Mouse (Mus musculus) myocyte (in vitro differentiated cells): ENCODE data around the gene Churc1.

Experiments used
- CEBPB ChIP-seq: IDR thresholded peaks from 2 replicates; pipeline ENCODE4 v1.6.1; 2011; ENCODE audit warnings: mild to moderate bottlenecking, moderate library complexity; ENCODE audit not compliant: poor library complexity, insufficient read depth, severe bottlenecking
- E2F4 ChIP-seq: IDR thresholded peaks from one replicate; pipeline ENCODE4 v1.6.1; 2011; ENCODE audit warnings: mild to moderate bottlenecking, control low read depth, moderate library complexity; ENCODE audit not compliant: insufficient read depth
- MAX ChIP-seq: IDR thresholded peaks from one replicate; pipeline ENCODE4 v1.6.1; 2011; ENCODE audit warnings: low read depth, mild to moderate bottlenecking, control low read depth
- MYOD1 ChIP-seq, 3 experiments: IDR thresholded peaks; one replicate each; pipeline ENCODE4 v1.6.1; 2011; ENCODE audit warnings: control low read depth in 2 of 3, low read depth in 2 of 3, mild to moderate bottlenecking in 2 of 3, moderate library complexity in 1 of 3; ENCODE audit not compliant: insufficient read length in 2 of 3, control insufficient read depth in 1 of 3
- MYOG ChIP-seq, 3 experiments: IDR thresholded peaks; one replicate each; pipeline ENCODE4 v1.6.1; 2011; ENCODE audit warnings: control low read depth in 2 of 3, low read depth in 2 of 3, mild to moderate bottlenecking in 2 of 3; ENCODE audit not compliant: insufficient read length in 2 of 3, control insufficient read depth in 1 of 3, insufficient read depth in 1 of 3
- POLR2A ChIP-seq: IDR thresholded peaks from one replicate; pipeline ENCODE4 v1.6.1; 2011; ENCODE audit warnings: low read depth, mild to moderate bottlenecking, control low read depth, moderate library complexity; ENCODE audit not compliant: insufficient read length
- POLR2AphosphoS2 ChIP-seq: IDR thresholded peaks from one replicate; pipeline ENCODE4 v1.6.1; 2011; ENCODE audit warnings: low read depth, control low read depth; ENCODE audit not compliant: insufficient read length
- REST ChIP-seq: IDR thresholded peaks from one replicate; pipeline ENCODE4 v1.6.1; 2011; ENCODE audit warnings: mild to moderate bottlenecking, control low read depth, moderate library complexity; ENCODE audit not compliant: insufficient read depth, insufficient read length
- TCF12 ChIP-seq: IDR thresholded peaks from one replicate; pipeline ENCODE4 v1.6.1; 2011; ENCODE audit warnings: mild to moderate bottlenecking, control low read depth; ENCODE audit not compliant: poor library complexity, insufficient read depth, severe bottlenecking
- TCF3 ChIP-seq: IDR thresholded peaks from one replicate; pipeline ENCODE4 v1.6.1; 2011; ENCODE audit warnings: low read depth, control low read depth; ENCODE audit not compliant: insufficient read length
- USF1 ChIP-seq: IDR thresholded peaks from one replicate; pipeline ENCODE4 v1.6.1; 2011; ENCODE audit warnings: low read depth, mild to moderate bottlenecking, control low read depth, moderate library complexity

DNA sequence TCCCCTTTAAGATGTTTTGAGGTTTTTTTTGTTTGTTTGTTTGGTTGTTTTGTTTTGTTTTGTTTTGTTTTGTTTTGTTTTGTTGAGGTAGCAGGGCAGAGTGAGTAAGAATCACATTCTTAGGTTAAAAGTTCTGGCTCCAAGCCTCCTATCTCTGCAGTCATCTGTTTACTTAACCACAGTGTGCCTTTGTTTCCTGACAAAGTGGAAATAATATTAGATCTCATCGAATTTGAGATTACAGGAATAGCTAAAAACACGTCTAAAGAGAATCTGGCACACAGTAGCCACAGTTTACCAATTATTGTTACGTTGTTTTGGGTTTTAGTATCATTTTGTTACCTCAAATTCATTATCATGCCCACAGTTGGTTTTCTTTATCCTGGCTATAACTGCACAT lies 9.3 kb downstream of the Churc1 start:
- TF ChIP-seq TCF12 (no peak), POLR2A (no peak), CEBPB (no peak), MAX (no peak), POLR2AphosphoS2 (no peak), E2F4 (no peak), USF1 (no peak), MYOG (IDR thresholded peaks at IDR 0.05; ENCODE audit: control insufficient read depth in 1 of 3, insufficient read depth in 1 of 3, insufficient read length in 2 of 3, low read depth in 2 of 3) (no peak), MYOD1 (IDR thresholded peaks at IDR 0.05; ENCODE audit: control insufficient read depth in 1 of 3, insufficient read length in 2 of 3, low read depth in 2 of 3) (no peak), TCF3 (no peak), REST (no peak)
